Mouse (Mus musculus): Measurements from ENCODE around the gene Gm10638.
A peak's percentile ranks its signal among the peaks of the same experiment; 100 is the strongest.

Gm10638 gene

GRCm38 (mm10) chr8:86744313-86745220 lies 932 bp upstream of the Gm10638 start:
- Histone ChIP-seq H3K4me1 (replicated peaks; ENCODE audit: low read depth, low read length) (peaks cover 62% of the 10 kb centered on the region), H3K27me3 (ENCODE audit: insufficient read depth, low read length) (peaks cover 4% of the 10 kb centered on the region; the same call in 1 of the 2 replicates), H3K36me3 (ENCODE audit: insufficient read depth, low read length) (no peaks in the 10 kb centered on the region), H3K9me3 (ENCODE audit: low read length) (no peaks in the 10 kb centered on the region), H3K4me3 (replicated peaks; ENCODE audit: low read length) (peak overlapping the region; percentile 91)
- TF ChIP-seq CTCF (conservative IDR thresholded peaks at IDR 0.05; ENCODE audit: low read length) = no peak
- TF ChIP-seq NANOG (IDR thresholded peaks at IDR 0.05; ENCODE audit: borderline replicate concordance, low read length) = peak; percentile 50; the same call in 1 of the 2 replicates

- peaks cover 54% of the 10 kb centered on the region for H3K4me1 ChIP-seq (replicated peaks; ENCODE audit: low read depth, low read length)
- no peaks in the 10 kb centered on the region for H3K9me3 ChIP-seq (ENCODE audit: low read length)
- H3K4me3 ChIP-seq (replicated peaks; ENCODE audit: low read length) = peak overlapping the region; percentile 91
- no peaks in the 10 kb centered on the region for H3K36me3 ChIP-seq (ENCODE audit: insufficient read depth, low read length)
- TF ChIP-seq POU5F1 (IDR thresholded peaks at IDR 0.05; ENCODE audit: borderline replicate concordance, low read length) (no peak), NANOG (IDR thresholded peaks at IDR 0.05; ENCODE audit: borderline replicate concordance, low read length) (no peak), CTCF (conservative IDR thresholded peaks at IDR 0.05; ENCODE audit: low read length) (no peak)
- H3K27me3 ChIP-seq (ENCODE audit: insufficient read depth, low read length) = peaks cover 4% of the 10 kb centered on the region; the same call in 1 of the 2 replicates
These were observed 489 bp downstream of the Gm10638 start for GRCm38 (mm10) chr8:86745935-86746441.

GRCm38 (mm10) chr8:86746511-86746910 lies 1.0 kb downstream of the Gm10638 start:
- Histone ChIP-seq H3K27me3 (ENCODE audit: insufficient read depth, low read length) (peaks cover 4% of the 10 kb centered on the region; the same call in 1 of the 2 replicates), H3K36me3 (ENCODE audit: insufficient read depth, low read length) (no peaks in the 10 kb centered on the region), H3K4me3 (replicated peaks; ENCODE audit: low read length) (peak overlapping the region; percentile 91), H3K4me1 (replicated peaks; ENCODE audit: low read depth, low read length) (peaks cover 52% of the 10 kb centered on the region), H3K9me3 (ENCODE audit: low read length) (no peaks in the 10 kb centered on the region)
- no peak for TF ChIP-seq NANOG (IDR thresholded peaks at IDR 0.05; ENCODE audit: borderline replicate concordance, low read length)
- no peak for TF ChIP-seq POU5F1 (IDR thresholded peaks at IDR 0.05; ENCODE audit: borderline replicate concordance, low read length)
- no peak for TF ChIP-seq CTCF (conservative IDR thresholded peaks at IDR 0.05; ENCODE audit: low read length)

GRCm38 (mm10) chr8:86749842-86750241 lies 4.3 kb downstream of the Gm10638 start:
- peaks cover 25% of the 10 kb centered on the region for H3K4me1 ChIP-seq (replicated peaks; ENCODE audit: low read depth, low read length)
- peaks cover 4% of the 10 kb centered on the region; the same call in 1 of the 2 replicates for H3K27me3 ChIP-seq (ENCODE audit: insufficient read depth, low read length)
- H3K4me3 ChIP-seq (replicated peaks; ENCODE audit: low read length) = no peak overlapping the region
- no peaks in the 10 kb centered on the region for H3K9me3 ChIP-seq (ENCODE audit: low read length)
- H3K36me3 ChIP-seq (ENCODE audit: insufficient read depth, low read length) = no peaks in the 10 kb centered on the region
- TF ChIP-seq CTCF (conservative IDR thresholded peaks at IDR 0.05; ENCODE audit: low read length) = no peak
- TF ChIP-seq NANOG (IDR thresholded peaks at IDR 0.05; ENCODE audit: borderline replicate concordance, low read length) = no peak
- no peak for TF ChIP-seq POU5F1 (IDR thresholded peaks at IDR 0.05; ENCODE audit: borderline replicate concordance, low read length)

- Histone ChIP-seq H3K4me3 (replicated peaks; ENCODE audit: low read length) (peak overlapping the region; percentile 61), H3K4me1 (replicated peaks; ENCODE audit: low read depth, low read length) (peaks cover 21% of the 10 kb centered on the region), H3K9me3 (ENCODE audit: low read length) (no peaks in the 10 kb centered on the region), H3K27me3 (ENCODE audit: insufficient read depth, low read length) (0 out of 2 replicates have a peak, but pooled peaks cover 5% of the 10 kb centered on the region), H3K36me3 (ENCODE audit: insufficient read depth, low read length) (no peaks in the 10 kb centered on the region)
- TF ChIP-seq POU5F1 (IDR thresholded peaks at IDR 0.05; ENCODE audit: borderline replicate concordance, low read length) (no peak), NANOG (IDR thresholded peaks at IDR 0.05; ENCODE audit: borderline replicate concordance, low read length) (no peak), CTCF (conservative IDR thresholded peaks at IDR 0.05; ENCODE audit: low read length) (no peak)
These were observed 11.6 kb downstream of the Gm10638 start for GRCm38 (mm10) chr8:86756948-86757733.

- Histone ChIP-seq H3K4me3 (replicated peaks; ENCODE audit: low read length) (no peak overlapping the region), H3K9me3 (ENCODE audit: low read length) (no peaks in the 10 kb centered on the region), H3K27me3 (ENCODE audit: insufficient read depth, low read length) (peaks cover 9% of the 10 kb centered on the region; the same call in 1 of the 2 replicates), H3K4me1 (replicated peaks; ENCODE audit: low read depth, low read length) (peaks cover 35% of the 10 kb centered on the region), H3K36me3 (ENCODE audit: insufficient read depth, low read length) (no peaks in the 10 kb centered on the region)
- TF ChIP-seq POU5F1 (IDR thresholded peaks at IDR 0.05; ENCODE audit: borderline replicate concordance, low read length) = no peak
- TF ChIP-seq NANOG (IDR thresholded peaks at IDR 0.05; ENCODE audit: borderline replicate concordance, low read length) = no peak
- TF ChIP-seq CTCF (conservative IDR thresholded peaks at IDR 0.05; ENCODE audit: low read length) = no peak
These were observed 13.2 kb downstream of the Gm10638 start for GRCm38 (mm10) chr8:86758651-86759050.

- no peak overlapping the region for H3K4me3 ChIP-seq (replicated peaks; ENCODE audit: low read length)
- no peaks in the 10 kb centered on the region for H3K9me3 ChIP-seq (ENCODE audit: low read length)
These were observed 13.6 kb downstream of the Gm10638 start for GRCm38 (mm10) chr8:86759090-86759491.

GRCm38 (mm10) chr8:86760746-86761145 lies 15.2 kb downstream of the Gm10638 start:
- no peaks in the 10 kb centered on the region for H3K36me3 ChIP-seq (ENCODE audit: insufficient read depth, low read length)
- no peaks in the 10 kb centered on the region for H3K9me3 ChIP-seq (ENCODE audit: low read length)
- H3K4me1 ChIP-seq (replicated peaks; ENCODE audit: low read depth, low read length) = peaks cover 55% of the 10 kb centered on the region
- TF ChIP-seq CTCF (conservative IDR thresholded peaks at IDR 0.05; ENCODE audit: low read length) (no peak), POU5F1 (IDR thresholded peaks at IDR 0.05; ENCODE audit: borderline replicate concordance, low read length) (no peak), NANOG (IDR thresholded peaks at IDR 0.05; ENCODE audit: borderline replicate concordance, low read length) (no peak)
- peaks cover 6% of the 10 kb centered on the region; the same call in 1 of the 2 replicates for H3K27me3 ChIP-seq (ENCODE audit: insufficient read depth, low read length)
- no peak overlapping the region for H3K4me3 ChIP-seq (replicated peaks; ENCODE audit: low read length)

More at GRCm38 (mm10) chr8:86759090-86759491, 13.6 kb downstream of the Gm10638 start:
- Histone ChIP-seq H3K4me1 (replicated peaks; ENCODE audit: low read depth, low read length) (peaks cover 39% of the 10 kb centered on the region), H3K36me3 (ENCODE audit: insufficient read depth, low read length) (no peaks in the 10 kb centered on the region), H3K27me3 (ENCODE audit: insufficient read depth, low read length) (peaks cover 9% of the 10 kb centered on the region; the same call in 1 of the 2 replicates)
- TF ChIP-seq NANOG (IDR thresholded peaks at IDR 0.05; ENCODE audit: borderline replicate concordance, low read length) (no peak), CTCF (conservative IDR thresholded peaks at IDR 0.05; ENCODE audit: low read length) (no peak), POU5F1 (IDR thresholded peaks at IDR 0.05; ENCODE audit: borderline replicate concordance, low read length) (no peak)

Data from E14TG2a.4 (cell line).